Comparison of ENCODE assay signal across 14 mouse cellular contexts in the genomic region with DNA sequence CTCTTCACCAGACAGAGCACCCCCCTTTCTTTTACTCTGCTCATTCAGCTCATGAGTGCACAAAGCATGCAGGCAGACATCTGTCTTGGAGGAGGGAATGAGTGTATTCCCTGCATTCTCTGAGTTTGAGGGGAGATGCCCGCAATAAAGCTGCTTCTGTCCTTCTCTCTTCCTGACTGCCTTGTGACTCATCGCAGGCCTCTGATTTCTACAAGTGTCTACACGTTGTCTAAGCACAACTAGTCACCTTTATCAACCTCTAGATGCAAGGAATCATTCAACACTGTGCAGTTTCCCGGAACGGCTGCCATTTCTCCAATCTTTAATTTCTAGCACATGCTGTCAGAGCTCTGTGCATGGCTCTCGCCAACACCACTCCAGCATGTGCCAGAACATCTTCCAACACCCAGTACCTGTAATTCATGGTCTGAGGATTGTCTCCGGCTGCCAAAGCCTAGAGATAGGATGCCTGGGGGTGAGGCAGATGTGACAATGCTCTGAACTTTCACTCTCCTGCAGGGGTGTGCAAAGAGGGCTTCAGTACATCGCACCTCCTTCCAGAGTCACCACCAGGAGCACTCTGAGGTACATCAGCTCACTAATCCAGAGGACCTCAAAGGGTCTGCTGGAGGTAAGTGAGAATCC. TPM values are rescaled to one million over a fixed set of nuclear protein-coding genes. Genes with fewer than 3 reads are reported as not detected.
DNase-seq lines count a peak whose midpoint lies in the region; ATAC-seq lines count a peak whose summit lies in the region.
"Had no signal": no experiment of that assay in that cellular context is flagged by ENCODE, and none has a peak within 500 bp of the region (broad histone marks: within the 10 kb centered on the region; RNA-seq: fewer than 3 reads in every experiment).

No protein-coding gene starts in this region.

- H3K9ac ChIP-seq in forebrain, embryonic 14.5 days (ENCODE audit: low read length): no peak overlapping the region
- no peak overlapping the region for H3K9ac ChIP-seq in forebrain, embryonic 11.5 days (ENCODE audit: low read length)
- no peak overlapping the region for H3K9ac ChIP-seq in heart, embryonic 15.5 days
- H3K9ac ChIP-seq in embryonic facial prominence, embryonic 14.5 days (ENCODE audit: low read depth, low read length): no peak overlapping the region
- H3K9ac ChIP-seq: liver, embryonic 15.5 days; neural tube, embryonic 12.5 days had no signal

- H3K4me3 ChIP-seq in forebrain, embryonic 14.5 days (ENCODE audit: low read depth, low read length): no peak overlapping the region
- H3K4me3 ChIP-seq in forebrain, embryonic 11.5 days (ENCODE audit: low read depth, low read length): no peak overlapping the region
- H3K4me3 ChIP-seq in heart, embryonic 15.5 days: no peak overlapping the region
- H3K4me3 ChIP-seq in embryonic facial prominence, embryonic 14.5 days (ENCODE audit: low read depth, low read length): no peak overlapping the region
- H3K4me3 ChIP-seq: liver, embryonic 15.5 days; megakaryocyte, embryonic 14.5 days; neural tube, embryonic 12.5 days had no signal

- no peaks in the 10 kb centered on the region for H3K27me3 ChIP-seq in forebrain, embryonic 14.5 days (replicated peaks; ENCODE audit: control insufficient read depth, insufficient read depth, low read length)
- H3K27me3 ChIP-seq in forebrain, embryonic 11.5 days (ENCODE audit: control insufficient read depth, insufficient read depth, low read length): no peaks in the 10 kb centered on the region
- H3K27me3 ChIP-seq in heart, embryonic 15.5 days: no peaks in the 10 kb centered on the region; the same call in 1 of the 2 replicates
- no peaks in the 10 kb centered on the region for H3K27me3 ChIP-seq in embryonic facial prominence, embryonic 14.5 days (replicated peaks; ENCODE audit: control insufficient read depth, insufficient read depth, low read length)
- H3K27me3 ChIP-seq: liver, embryonic 15.5 days; megakaryocyte, embryonic 14.5 days; neural tube, embryonic 12.5 days had no signal

- H3K4me1 ChIP-seq in forebrain, embryonic 14.5 days (ENCODE audit: control insufficient read depth, insufficient read depth, low read length): peaks cover 9% of the 10 kb centered on the region; the same call in 1 of the 2 replicates
- no peaks in the 10 kb centered on the region; the same call in 1 of the 2 replicates for H3K4me1 ChIP-seq in forebrain, embryonic 11.5 days (replicated peaks; ENCODE audit: control insufficient read depth, insufficient read depth, low read length)
- H3K4me1 ChIP-seq in heart, embryonic 15.5 days (replicated peaks): peaks cover 25% of the 10 kb centered on the region
- peaks cover 17% of the 10 kb centered on the region for H3K4me1 ChIP-seq in embryonic facial prominence, embryonic 14.5 days (ENCODE audit: control insufficient read depth, insufficient read depth, low read length)
- H3K4me1 ChIP-seq: liver, embryonic 15.5 days; megakaryocyte, embryonic 14.5 days had no signal

- H3K36me3 ChIP-seq in forebrain, embryonic 14.5 days (ENCODE audit: control insufficient read depth, insufficient read depth, low read length): no peaks in the 10 kb centered on the region
- no peaks in the 10 kb centered on the region for H3K36me3 ChIP-seq in forebrain, embryonic 11.5 days (ENCODE audit: control insufficient read depth, insufficient read depth, low read length)
- H3K36me3 ChIP-seq in heart, embryonic 15.5 days: no peaks in the 10 kb centered on the region
- no peaks in the 10 kb centered on the region for H3K36me3 ChIP-seq in embryonic facial prominence, embryonic 14.5 days (ENCODE audit: control insufficient read depth, insufficient read depth, low read length)
- H3K36me3 ChIP-seq: liver, embryonic 15.5 days; neural tube, embryonic 12.5 days had no signal

- no peak for DNase-seq in forebrain, embryonic 14.5 days (ENCODE audit: low spot score)
- no peak for DNase-seq in forebrain, embryonic 11.5 days (ENCODE audit: low spot score)
- DNase-seq in heart, postnatal 25 days (ENCODE audit: low spot score): no peak
- peak; percentile 20 to 34 for DNase-seq in left cerebral cortex, postnatal 36 days (ENCODE audit: low spot score in 2 of 2)
- no peak for DNase-seq in left cerebral cortex, postnatal 4 days
- DNase-seq in embryonic facial prominence, embryonic 14.5 days (ENCODE audit: low spot score): no peak
- no peak for DNase-seq in kidney, adult 8-10 months
- DNase-seq: adrenal gland, adult 2 months; lung, postnatal 14 days had no signal

- 84% methylated on average over 8 of the region's 8 CpGs for WGBS in forebrain, embryonic 14.5 days
- WGBS in forebrain, embryonic 11.5 days: 89% methylated on average over 8 of the region's 8 CpGs
- 31% methylated on average over 8 of the region's 8 CpGs for WGBS in heart, embryonic 15.5 days
- 62% methylated on average over 8 of the region's 8 CpGs for WGBS in embryonic facial prominence, embryonic 14.5 days

- intact Hi-C loops in heart, postnatal 25 days (cut with DNase I): no loop called here
- intact Hi-C loops in left cerebral cortex, postnatal 36 days (cut with DNase I): no loop called here
- intact Hi-C loops in left cerebral cortex, postnatal 4 days (cut with DNase I): no loop called here

- ATAC-seq in forebrain, embryonic 14.5 days: peak; percentile 26; the same call in 1 of the 2 replicates
- no peak for ATAC-seq in forebrain, embryonic 11.5 days (replicated peaks; ENCODE audit: low FRiP score)
- ATAC-seq in heart, embryonic 15.5 days (replicated peaks; ENCODE audit: insufficient number of reproducible peaks, insufficient read depth, low FRiP score, low read depth): peak; percentile 52
- ATAC-seq in embryonic facial prominence, embryonic 14.5 days (ENCODE audit: low read depth): 0 out of 2 replicates have a peak, but pooled peaks have one; percentile 18

- no peak overlapping the region for H3K4me2 ChIP-seq in forebrain, embryonic 14.5 days (ENCODE audit: low read length)
- H3K4me2 ChIP-seq in forebrain, embryonic 11.5 days (ENCODE audit: low read depth, low read length, severe bottlenecking): no peak overlapping the region
- peak overlapping the region; percentile 34 for H3K4me2 ChIP-seq in heart, embryonic 15.5 days
- H3K4me2 ChIP-seq in embryonic facial prominence, embryonic 14.5 days (ENCODE audit: low read depth, low read length): no peak overlapping the region
- H3K4me2 ChIP-seq: liver, embryonic 15.5 days; neural tube, embryonic 12.5 days had no signal

- H3K27ac ChIP-seq in forebrain, embryonic 14.5 days (ENCODE audit: low read depth, low read length): no peak overlapping the region
- no peak overlapping the region for H3K27ac ChIP-seq in forebrain, embryonic 11.5 days (ENCODE audit: low read depth, low read length)
- no peak overlapping the region for H3K27ac ChIP-seq in heart, embryonic 15.5 days
- H3K27ac ChIP-seq in embryonic facial prominence, embryonic 14.5 days (replicated peaks; ENCODE audit: low read depth, low read length): no peak overlapping the region
- H3K27ac ChIP-seq: liver, embryonic 15.5 days; neural tube, embryonic 12.5 days had no signal

- H3K9me3 ChIP-seq in forebrain, embryonic 14.5 days (replicated peaks; ENCODE audit: control insufficient read depth, low read length): no peaks in the 10 kb centered on the region
- H3K9me3 ChIP-seq in forebrain, embryonic 11.5 days (ENCODE audit: control insufficient read depth, low read length): no peaks in the 10 kb centered on the region
- H3K9me3 ChIP-seq in heart, embryonic 15.5 days (replicated peaks): no peaks in the 10 kb centered on the region
- H3K9me3 ChIP-seq in embryonic facial prominence, embryonic 14.5 days (ENCODE audit: control insufficient read depth, low read length): no peaks in the 10 kb centered on the region
- H3K9me3 ChIP-seq: liver, embryonic 15.5 days; neural tube, embryonic 12.5 days had no signal

RNA-seq across cellular contexts. Expression of a gene that starts 59.7 kb away (rescaled TPM):
- 23.6 and 36.7 TPM in 2 replicates for polyA plus RNA-seq in forebrain, embryonic 14.5 days (2014; fragmentation: Nextera tagmentation; extraction: Ambion mirVana)
- 6.2 and 7.1 TPM in 2 replicates for polyA plus RNA-seq in forebrain, embryonic 11.5 days (2014; fragmentation: Nextera tagmentation; extraction: Ambion mirVana)
- polyA plus RNA-seq in heart, embryonic 15.5 days (2015; fragmentation: Nextera tagmentation; extraction: Ambion mirVana): 0.34 and 0.62 TPM in 2 replicates
- under 1 TPM; 0.11 to 0.16 TPM for total RNA-seq in heart, postnatal 25 days (2021)
- total RNA-seq in left cerebral cortex, postnatal 36 days (2021): 100 to 1,000 TPM; 119 to 123 TPM
- total RNA-seq in left cerebral cortex, postnatal 4 days (2021): 10 to 100 TPM; 50.7 to 59.4 TPM
- polyA plus RNA-seq in embryonic facial prominence, embryonic 14.5 days (2014; fragmentation: Nextera tagmentation; extraction: Ambion mirVana): 1.0 and 1.7 TPM in 2 replicates
- total RNA-seq: monocyte, adult 5-6 weeks had no signal

Comparison
In these comparisons a context has a peak if more than half of its experiments do, and no peak if none do; other contexts are left out.
1. DNase-seq: peak in left cerebral cortex, postnatal 36 days (2 of 2); none in forebrain, embryonic 14.5 days (single experiment), forebrain, embryonic 11.5 days (single experiment), heart, postnatal 25 days (single experiment), left cerebral cortex, postnatal 4 days (single experiment), embryonic facial prominence, embryonic 14.5 days (single experiment) and kidney, adult 8-10 months (0 of 2).